Mouse (Mus musculus) megakaryocyte, embryonic 14.5 days (primary cell): Measurements from ENCODE around the gene Cmtm3. TPM values are rescaled to one million over a fixed set of nuclear protein-coding genes. Genes with fewer than 3 reads are reported as not detected.

Source experiments
- H3K27me3 ChIP-seq: replicated peaks from 2 replicates; pipeline ENCODE3; 2012; ENCODE audit warnings: inconsistent platforms
- H3K36me3 ChIP-seq: replicated peaks from 2 replicates; pipeline ENCODE3; 2012; ENCODE audit warnings: low read length, inconsistent platforms, mixed read lengths
- H3K4me1 ChIP-seq: 2 replicates; pipeline ENCODE4 v1.6.1; 2012; ENCODE audit warnings: inconsistent platforms
- H3K4me3 ChIP-seq: replicated peaks from 2 replicates; pipeline ENCODE3; 2012; ENCODE audit warnings: moderate library complexity, mild to moderate bottlenecking, inconsistent platforms
- H3K9me3 ChIP-seq: 2 replicates; pipeline ENCODE4 v1.6.1; 2012; ENCODE audit warnings: inconsistent platforms
- FLI1 ChIP-seq: IDR thresholded peaks from 2 replicates; pipeline ENCODE4 v1.6.1; 2012; ENCODE audit warnings: low read length, inconsistent platforms, mixed read lengths
- GATA1 ChIP-seq: IDR thresholded peaks from 3 replicates; pipeline ENCODE4 v1.6.1; 2012; ENCODE audit warnings: mixed read lengths, low read length, inconsistent platforms, borderline replicate concordance
- polyA plus RNA-seq: library from polyadenylated mRNA; stranded (reverse); fragments of >175 nt; gene quantifications from 2 replicates; pipeline ENCODE4 v1.2.3, GENCODE M21; 2012; ENCODE audit warnings: low replicate concordance; ENCODE audit not compliant: insufficient read depth

Gene Cmtm3
- polyA plus RNA-seq, 1 experiment, result 65.4 TPM

DNA sequence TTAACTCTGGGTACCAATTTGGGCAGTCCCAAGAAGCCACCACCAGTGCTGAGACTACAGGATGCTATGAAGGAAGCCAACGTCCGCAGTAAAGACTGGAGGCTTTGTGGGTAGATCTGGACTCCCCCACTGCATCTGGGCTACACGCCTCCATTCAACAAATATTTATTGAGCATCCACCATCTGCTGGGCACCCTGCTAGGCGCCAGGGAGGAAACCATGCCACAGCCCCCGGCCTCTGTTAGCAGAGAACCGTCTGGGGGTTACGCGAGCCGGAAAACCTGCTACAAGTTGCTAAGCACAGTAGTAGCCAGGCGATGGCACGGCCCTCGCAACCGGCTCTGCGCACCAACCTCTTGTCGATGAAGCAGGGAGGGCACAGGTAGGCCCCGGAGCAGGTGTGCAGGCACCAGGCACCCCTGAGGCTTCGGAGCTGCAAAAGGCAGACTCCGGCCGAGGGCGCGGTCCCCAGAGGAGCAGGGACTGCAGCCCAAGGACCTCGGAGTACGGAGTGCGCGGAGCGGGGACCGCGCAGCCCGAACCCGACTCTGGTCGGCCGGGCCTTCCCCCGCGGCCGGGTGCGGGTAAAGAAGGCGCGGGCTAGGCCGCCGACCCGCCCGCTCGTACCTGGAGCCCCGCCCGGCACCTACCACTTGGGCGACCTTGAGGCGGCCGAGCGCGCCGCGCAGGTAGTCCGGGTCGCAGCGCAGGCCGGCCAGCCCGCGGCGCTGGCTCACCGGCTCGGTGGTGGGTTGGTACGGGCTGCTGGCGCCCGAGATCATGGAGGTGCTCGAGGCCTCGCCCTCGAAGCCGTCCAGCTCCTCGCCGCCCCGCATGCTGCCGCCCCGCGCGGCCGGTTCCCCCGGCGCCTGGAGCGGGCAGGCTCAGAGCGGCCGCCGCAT lies 55.8 kb downstream of the Cmtm3 start:
- H3K4me3 ChIP-seq, result peak overlapping the region; percentile 93
- H3K4me1 ChIP-seq, result peaks cover 23% of the 10 kb centered on the region
- H3K27me3 ChIP-seq, result peaks cover 35% of the 10 kb centered on the region
- H3K9me3 ChIP-seq, result peaks cover 16% of the 10 kb centered on the region
- TF ChIP-seq GATA1 (no peak), FLI1 (no peak)
- H3K36me3 ChIP-seq, result no peaks in the 10 kb centered on the region

DNA sequence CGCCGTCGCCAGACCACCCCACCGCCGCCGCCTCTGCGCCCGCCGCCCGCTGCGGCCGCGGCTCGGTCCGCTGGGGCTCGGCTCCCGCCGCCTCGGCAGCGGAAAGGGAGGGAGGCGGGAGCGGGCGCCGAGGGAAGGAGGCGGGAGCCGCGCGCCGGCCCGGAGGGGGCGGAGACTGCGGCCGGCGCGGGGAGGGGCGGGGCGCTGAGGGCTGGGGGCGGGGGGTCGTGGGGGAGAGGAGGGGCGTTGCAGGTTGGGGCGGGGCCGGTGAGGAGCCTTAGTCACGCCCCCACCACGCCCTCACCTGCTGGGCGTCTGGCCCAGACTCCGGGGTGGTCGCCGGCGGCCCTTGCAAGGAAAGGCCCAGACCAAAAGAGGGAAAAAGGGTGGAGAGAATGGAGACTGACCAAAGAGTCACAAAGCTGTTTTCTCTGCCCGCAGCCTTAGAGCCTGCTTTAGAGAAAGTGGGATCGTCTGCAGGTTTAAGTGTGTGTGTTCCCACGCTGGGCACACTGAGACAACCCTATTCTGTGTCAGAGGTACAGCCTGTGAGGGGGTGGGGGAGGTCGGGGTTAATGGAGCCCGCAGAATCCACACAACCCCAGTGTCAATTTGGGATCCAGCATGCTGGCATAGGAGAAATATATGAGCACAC lies 56.6 kb downstream of the Cmtm3 start, which contains the start of gene Cmtm4:
Gene Cmtm4, minus strand, starts transcription at position 105 of the 655 bp plus-strand sequence.
- Histone ChIP-seq H3K36me3 (no peaks in the 10 kb centered on the region), H3K4me3 (peak within 1 kb of the TSS; percentile 93), H3K4me1 (peaks cover 18% of the 10 kb centered on the region), H3K9me3 (peaks cover 16% of the 10 kb centered on the region), H3K27me3 (peaks cover 37% of the 10 kb centered on the region)
- TF ChIP-seq GATA1 (no peak), FLI1 (no peak)

Other genes starting within 250 kb of the Cmtm3 start
- 0.41 TPM in 2 replicates for gene Cdh5, start 237.8 kb upstream of the Cmtm3 start, polyA plus RNA-seq
- 1.5 TPM in 1 of 2 replicates, not detected in the other for gene Bean1, start 169.0 kb upstream of the Cmtm3 start, polyA plus RNA-seq
- 3.2 and 15.8 TPM in 2 replicates for gene Tk2, start 90.9 kb upstream of the Cmtm3 start, polyA plus RNA-seq
- gene Cklf, start 88.5 kb upstream of the Cmtm3 start, polyA plus RNA-seq, result 5.9 TPM in 1 of 2 replicates, not detected in the other
- not detected in 2 replicates for gene Cmtm2a, start 46.2 kb upstream of the Cmtm3 start, polyA plus RNA-seq
- not detected in 2 replicates for gene Gm45711, start 29.3 kb upstream of the Cmtm3 start, polyA plus RNA-seq
- gene Cmtm1, start 29.3 kb upstream of the Cmtm3 start, polyA plus RNA-seq, result not detected in 2 replicates
- gene Gm11020, start 17.8 kb upstream of the Cmtm3 start, polyA plus RNA-seq, result not detected in 2 replicates
- gene Cmtm2b, start 17.2 kb upstream of the Cmtm3 start, polyA plus RNA-seq, result not detected in 2 replicates
- 0.69 and 1.2 TPM in 2 replicates for gene Cmtm4, start 56.4 kb downstream of the Cmtm3 start, polyA plus RNA-seq
- 5.1 and 12.1 TPM in 2 replicates for gene Dync1li2, start 103.6 kb downstream of the Cmtm3 start, polyA plus RNA-seq
- gene Terb1, start 170.5 kb downstream of the Cmtm3 start, polyA plus RNA-seq, result not detected in 2 replicates
- gene Nae1, start 195.2 kb downstream of the Cmtm3 start, polyA plus RNA-seq, result 1.5 TPM in 1 of 2 replicates, not detected in the other
- 1.1 and 8.2 TPM in 2 replicates for gene Car7, start 195.3 kb downstream of the Cmtm3 start, polyA plus RNA-seq